Mouse (Mus musculus) embryonic facial prominence, embryonic 14.5 days (tissue): ENCODE measurements at regions not wholly inside any gene's neighbourhood (a gene's known extent, or its start where the extent isn't known, plus 50 kb on each side); places are given as distances from the start of the nearest gene placed in this dataset.

Source experiments
- ATAC-seq: fragments of 200-750 bp; cut with Nextera tagmentation; 2 replicates; pipeline ENCODE4 v1.8.0; 2017; ENCODE audit warnings: low read depth, moderate number of reproducible peaks, moderate TSS enrichment
- DNase-seq: peaks from one replicate; pipeline ENCODE4 v3.0.0-alpha.2; 2015; ENCODE audit warnings: low spot score
- H3K27ac ChIP-seq: fragments of 300-500 bp; sonication (generic); replicated peaks from 2 replicates; pipeline ENCODE4 v1.5.1; 2014; ENCODE audit warnings: low read depth, mild to moderate bottlenecking, low read length, moderate library complexity
- H3K27me3 ChIP-seq: fragments of 300-500 bp; sonication (generic); replicated peaks from 2 replicates; pipeline ENCODE4 v1.6.1; 2014; ENCODE audit warnings: low read length; ENCODE audit not compliant: control insufficient read depth, insufficient read depth
- H3K36me3 ChIP-seq: fragments of 300-500 bp; sonication (generic); 2 replicates; pipeline ENCODE4 v1.6.1; 2014; ENCODE audit warnings: low read length, mixed read lengths; ENCODE audit not compliant: control insufficient read depth, insufficient read depth
- H3K4me1 ChIP-seq: fragments of 300-500 bp; sonication (generic); 2 replicates; pipeline ENCODE4 v1.6.1; 2014; ENCODE audit warnings: antibody characterized with exemption, low read length; ENCODE audit not compliant: control insufficient read depth, insufficient read depth
- H3K4me2 ChIP-seq: fragments of 300-500 bp; sonication (generic); 2 replicates; pipeline ENCODE4 v1.6.1; 2014; ENCODE audit warnings: low read depth, mild to moderate bottlenecking, low read length, moderate library complexity, mixed read lengths
- H3K4me3 ChIP-seq: fragments of 300-500 bp; sonication (generic); 2 replicates; pipeline ENCODE4 v1.5.1; 2014; ENCODE audit warnings: low read depth, mild to moderate bottlenecking, low read length
- H3K9ac ChIP-seq: fragments of 300-500 bp; sonication (generic); 2 replicates; pipeline ENCODE4 v1.6.1; 2014; ENCODE audit warnings: low read depth, mild to moderate bottlenecking, low read length, moderate library complexity, mixed read lengths
- H3K9me3 ChIP-seq: fragments of 300-500 bp; sonication (generic); 2 replicates; pipeline ENCODE4 v1.6.1; 2016; ENCODE audit warnings: low read length; ENCODE audit not compliant: control insufficient read depth
- WGBS: fragments of 180-500 bp; shearing (Covaris S2); extraction: QIAGEN DNeasy Blood & Tissue Kit; methylation state at CpG from one replicate; pipeline ENCODE4 v1.1.7; 2014; 5-methylcytosine and 5-hydroxymethylcytosine counted together

- no peak overlapping the region; the same call in 1 of the 2 replicates for H3K9ac ChIP-seq
- H3K36me3 ChIP-seq = no peaks in the 10 kb centered on the region
- H3K4me3 ChIP-seq = no peak overlapping the region
- no peak overlapping the region for H3K4me2 ChIP-seq
- no peaks in the 10 kb centered on the region for H3K9me3 ChIP-seq
- no peaks in the 10 kb centered on the region for H3K27me3 ChIP-seq
- H3K4me1 ChIP-seq = no peaks in the 10 kb centered on the region
- ATAC-seq (no peak), DNase-seq (no peak)
- 73% methylated on average over 12 of the region's 12 CpGs for WGBS
- H3K27ac ChIP-seq = no peak overlapping the region
Observed at GRCm38 (mm10) chr9:47999632-48000031, 162.2 kb upstream of the Nxpe4 start.

GRCm38 (mm10) chr9:48029021-48029420 lies 132.8 kb upstream of the Nxpe4 start:
- 86% methylated on average over 3 of the region's 3 CpGs for WGBS
- H3K27ac ChIP-seq = no peak overlapping the region
- no peak overlapping the region for H3K4me2 ChIP-seq
- no peaks in the 10 kb centered on the region for H3K27me3 ChIP-seq
- no peak for DNase-seq
- H3K4me3 ChIP-seq = no peak overlapping the region
- no peak for ATAC-seq
- H3K36me3 ChIP-seq = no peaks in the 10 kb centered on the region
- no peaks in the 10 kb centered on the region for H3K4me1 ChIP-seq
- H3K9ac ChIP-seq = no peak overlapping the region
- no peaks in the 10 kb centered on the region for H3K9me3 ChIP-seq

- H3K27ac ChIP-seq = no peak overlapping the region
- WGBS = 89% methylated on average over 3 of the region's 3 CpGs
- H3K4me3 ChIP-seq = no peak overlapping the region
- H3K27me3 ChIP-seq = no peaks in the 10 kb centered on the region
- ATAC-seq = no peak
- DNase-seq = no peak
- H3K4me2 ChIP-seq = no peak overlapping the region
- H3K9me3 ChIP-seq = no peaks in the 10 kb centered on the region
- H3K9ac ChIP-seq = no peak overlapping the region
- H3K4me1 ChIP-seq = no peaks in the 10 kb centered on the region
- no peaks in the 10 kb centered on the region for H3K36me3 ChIP-seq
Observed at GRCm38 (mm10) chr9:48030839-48031238, 131.0 kb upstream of the Nxpe4 start.

GRCm38 (mm10) chr9:48035959-48036358 lies 125.9 kb upstream of the Nxpe4 start:
- Histone ChIP-seq H3K36me3 (no peaks in the 10 kb centered on the region), H3K27me3 (no peaks in the 10 kb centered on the region), H3K4me2 (no peak overlapping the region), H3K9ac (no peak overlapping the region), H3K4me1 (no peaks in the 10 kb centered on the region), H3K9me3 (no peaks in the 10 kb centered on the region), H3K27ac (no peak overlapping the region), H3K4me3 (no peak overlapping the region)
- ATAC-seq (no peak), DNase-seq (no peak)

- no peaks in the 10 kb centered on the region for H3K4me1 ChIP-seq
- H3K36me3 ChIP-seq = no peaks in the 10 kb centered on the region
- no peak overlapping the region for H3K4me2 ChIP-seq
- H3K9ac ChIP-seq = no peak overlapping the region
- no peak for ATAC-seq
- no peaks in the 10 kb centered on the region for H3K9me3 ChIP-seq
- H3K27ac ChIP-seq = no peak overlapping the region
- no peak overlapping the region for H3K4me3 ChIP-seq
- DNase-seq = no peak
- no peaks in the 10 kb centered on the region for H3K27me3 ChIP-seq
Observed at GRCm38 (mm10) chr9:48044826-48045225, 117.0 kb upstream of the Nxpe4 start.

- no peaks in the 10 kb centered on the region for H3K4me1 ChIP-seq
- H3K27ac ChIP-seq = no peak overlapping the region
- H3K36me3 ChIP-seq = no peaks in the 10 kb centered on the region
- no peak overlapping the region for H3K9ac ChIP-seq
- 73% methylated on average over 4 of the region's 4 CpGs for WGBS
- ATAC-seq (no peak), DNase-seq (no peak)
- no peaks in the 10 kb centered on the region for H3K9me3 ChIP-seq
- H3K27me3 ChIP-seq = no peaks in the 10 kb centered on the region
- no peak overlapping the region for H3K4me2 ChIP-seq
- no peak overlapping the region for H3K4me3 ChIP-seq
Observed at GRCm38 (mm10) chr9:48047846-48048245, 114.0 kb upstream of the Nxpe4 start.

GRCm38 (mm10) chr9:48053580-48053979 lies 108.2 kb upstream of the Nxpe4 start:
- no peak for ATAC-seq
- no peaks in the 10 kb centered on the region; the same call in 1 of the 2 replicates for H3K4me1 ChIP-seq
- H3K9me3 ChIP-seq = no peaks in the 10 kb centered on the region
- H3K36me3 ChIP-seq = no peaks in the 10 kb centered on the region
- no peak overlapping the region for H3K27ac ChIP-seq
- 64% methylated on average over 4 of the region's 4 CpGs for WGBS
- H3K27me3 ChIP-seq = no peaks in the 10 kb centered on the region
- peak; percentile 14 for DNase-seq
- no peak overlapping the region for H3K4me3 ChIP-seq
- no peak overlapping the region for H3K9ac ChIP-seq
- H3K4me2 ChIP-seq = no peak overlapping the region

GRCm38 (mm10) chr9:48055246-48055645 lies 106.6 kb upstream of the Nxpe4 start:
- no peaks in the 10 kb centered on the region for H3K9me3 ChIP-seq
- no peak overlapping the region for H3K27ac ChIP-seq
- no peaks in the 10 kb centered on the region for H3K27me3 ChIP-seq
- H3K4me3 ChIP-seq = no peak overlapping the region
- H3K4me1 ChIP-seq = no peaks in the 10 kb centered on the region; the same call in 1 of the 2 replicates
- DNase-seq = no peak
- no peak overlapping the region for H3K9ac ChIP-seq
- WGBS = 75% methylated on average over 10 of the region's 10 CpGs
- ATAC-seq = no peak
- no peak overlapping the region for H3K4me2 ChIP-seq
- H3K36me3 ChIP-seq = no peaks in the 10 kb centered on the region

GRCm38 (mm10) chr9:48058599-48058998 lies 103.2 kb upstream of the Nxpe4 start:
- Histone ChIP-seq H3K9ac (no peak overlapping the region), H3K4me2 (no peak overlapping the region), H3K4me1 (no peaks in the 10 kb centered on the region; the same call in 1 of the 2 replicates), H3K27me3 (no peaks in the 10 kb centered on the region), H3K9me3 (no peaks in the 10 kb centered on the region), H3K36me3 (no peaks in the 10 kb centered on the region), H3K4me3 (no peak overlapping the region), H3K27ac (no peak overlapping the region)
- ATAC-seq (no peak), DNase-seq (peak; percentile 20)
- WGBS = 53% methylated on average over 8 of the region's 8 CpGs
